Mouse (Mus musculus): ENCODE data around the gene Ctsl.

- no peak for TF ChIP-seq CTCF (IDR thresholded peaks at IDR 0.05; ENCODE audit: low read depth)
- TF ChIP-seq EP300 (IDR thresholded peaks at IDR 0.05; ENCODE audit: low read depth) = no peak
Observed at GRCm38 (mm10) chr13:64343598-64343997, 27.1 kb downstream of the Ctsl start.

Measured in heart, postnatal 0 days (tissue).